Mouse (Mus musculus) adipocyte (in vitro differentiated cells): Measurements from ENCODE around the gene Fam57b.
"Not testable (repeated sequence)": the region's sequence is repeated elsewhere in the genome, so short reads cannot be mapped to it uniquely, and the experiment has no call there.

Experiments
- DNase-seq: peaks from one replicate; pipeline ENCODE4 v3.0.0-alpha.2; 2016; ENCODE audit warnings: low spot score

Fam57b gene

GRCm38 (mm10) chr7:126778147-126778546 is 19.3 kb upstream of the Fam57b start:
- no peak for DNase-seq

- DNase-seq, result not testable (repeated sequence)
These were observed 18.4 kb upstream of the Fam57b start for GRCm38 (mm10) chr7:126779101-126779500.

GRCm38 (mm10) chr7:126779983-126780970 is 17.2 kb upstream of the Fam57b start:
- peak; percentile 52 for DNase-seq

GRCm38 (mm10) chr7:126780971-126781635 is 16.4 kb upstream of the Fam57b start, which contains the start of gene Tbx6:
Tbx6 (plus strand) TSS chr7:126781483.
- DNase-seq, result no peak

- no peak for DNase-seq
These were observed 15.7 kb upstream of the Fam57b start for GRCm38 (mm10) chr7:126781661-126782370.

- no peak for DNase-seq
These were observed 14.8 kb upstream of the Fam57b start for GRCm38 (mm10) chr7:126782693-126783092.

- no peak for DNase-seq
These were observed 13.0 kb upstream of the Fam57b start for GRCm38 (mm10) chr7:126784469-126784868.

- no peak for DNase-seq
These were observed 12.4 kb upstream of the Fam57b start for GRCm38 (mm10) chr7:126785056-126785455.

- DNase-seq, result no peak
These were observed 11.3 kb upstream of the Fam57b start for GRCm38 (mm10) chr7:126786142-126786541.

- no peak for DNase-seq
These were observed 8.3 kb upstream of the Fam57b start for GRCm38 (mm10) chr7:126789141-126789540.

- DNase-seq, result peak; percentile 95
These were observed 5.4 kb upstream of the Fam57b start, which contains the start of gene Ppp4c for GRCm38 (mm10) chr7:126791851-126792720. Ppp4c (minus strand) TSS chr7:126792496.

- DNase-seq, result no peak
These were observed 4.6 kb upstream of the Fam57b start for GRCm38 (mm10) chr7:126792721-126793443.

- no peak for DNase-seq
These were observed 3.8 kb upstream of the Fam57b start for GRCm38 (mm10) chr7:126793456-126794270.

GRCm38 (mm10) chr7:126794271-126794605 is 3.2 kb upstream of the Fam57b start:
- no peak for DNase-seq

GRCm38 (mm10) chr7:126795387-126796317 is 1.8 kb upstream of the Fam57b start:
- DNase-seq, result no peak

GRCm38 (mm10) chr7:126796350-126796932 is 1.0 kb upstream of the Fam57b start:
- DNase-seq, result no peak

GRCm38 (mm10) chr7:126798127-126799049 is 920 bp downstream of the Fam57b start:
- DNase-seq, result no peak
